Mouse (Mus musculus) layer of hippocampus, postnatal 10 days (tissue): Measurements from ENCODE around the gene Zfp316. TPM values are rescaled to one million over a fixed set of nuclear protein-coding genes. Genes with fewer than 3 reads are reported as not detected.

Source experiments
- DNase-seq, 2 experiments: peaks; one replicate each; pipeline ENCODE4 v3.0.0; 2021; ENCODE audit warnings: low spot score in 2 of 2
- total RNA-seq, 2 experiments: library from RNA; stranded (reverse); gene quantifications; 2 replicates each; pipeline ENCODE4 v1.2.3; 2021

Zfp316 gene
- total RNA-seq, 2 experiments from 2014 or later, result 21.8 to 24.4 TPM

DNA sequence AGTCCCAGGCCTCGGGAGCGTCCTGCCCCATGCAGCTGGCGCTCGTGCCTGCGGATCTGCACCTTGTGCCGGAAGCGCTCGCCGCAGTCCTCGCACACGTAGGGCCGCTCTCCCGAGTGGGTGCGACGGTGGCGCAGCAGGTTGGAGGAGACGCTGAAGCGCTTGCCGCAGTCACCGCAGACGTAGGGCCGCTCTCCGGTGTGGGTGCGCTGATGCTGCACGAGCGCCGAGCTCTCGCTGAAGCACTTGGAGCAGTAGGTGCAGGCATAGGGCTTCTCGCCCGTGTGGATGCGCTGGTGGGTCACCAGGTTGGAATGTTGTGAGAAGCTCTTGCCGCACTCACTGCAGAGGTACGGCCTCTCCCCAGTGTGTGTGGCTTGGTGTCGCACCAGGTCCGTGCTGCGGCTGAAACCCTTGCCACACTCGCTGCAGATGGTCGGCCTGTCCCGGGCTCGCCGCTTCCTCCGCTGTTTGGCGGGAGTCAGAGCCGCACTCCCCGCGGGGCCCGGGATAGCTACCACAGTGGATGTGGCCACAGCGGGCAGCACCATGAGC lies 18.0 kb upstream of the Zfp316 start:
- DNase-seq, result no peak

DNA sequence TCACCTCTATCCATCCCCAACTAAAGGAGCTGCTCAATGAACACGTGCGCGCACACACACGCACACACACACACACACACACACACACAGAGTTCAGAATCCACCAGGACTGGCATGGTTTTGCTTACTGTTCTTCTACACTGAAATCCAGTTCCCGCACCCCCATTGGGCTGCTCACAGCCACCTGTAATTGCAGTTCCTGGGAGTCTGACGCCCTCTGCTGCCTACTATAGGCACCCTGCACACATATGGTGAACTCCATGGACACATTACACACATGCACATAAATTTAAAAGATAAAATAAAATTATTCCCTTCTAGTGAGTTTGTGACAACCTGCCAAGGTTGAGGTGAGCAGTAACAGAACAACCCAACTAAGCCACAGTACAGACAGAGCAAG lies 14.9 kb upstream of the Zfp316 start:
- DNase-seq, result no peak

DNA sequence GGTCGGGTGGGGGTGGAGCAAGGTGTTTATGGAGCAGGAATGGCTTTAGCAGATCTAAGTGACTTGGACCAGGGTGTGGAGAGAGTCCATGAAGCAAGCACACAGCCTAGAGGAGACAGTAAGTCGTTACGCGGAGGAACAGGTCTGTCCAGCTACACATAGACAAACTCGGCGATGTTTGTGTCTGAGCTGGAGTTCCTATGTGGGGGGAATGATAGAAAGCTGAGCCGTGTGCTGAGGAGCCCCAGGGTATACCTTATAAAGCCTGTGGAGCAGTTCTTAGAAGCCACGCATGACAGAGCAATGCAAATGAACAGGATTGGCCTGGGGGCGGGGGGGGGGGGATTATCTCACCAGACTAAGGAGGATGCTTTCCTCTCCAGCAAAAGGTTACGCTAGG lies 9.4 kb upstream of the Zfp316 start:
- DNase-seq, result no peak

DNA sequence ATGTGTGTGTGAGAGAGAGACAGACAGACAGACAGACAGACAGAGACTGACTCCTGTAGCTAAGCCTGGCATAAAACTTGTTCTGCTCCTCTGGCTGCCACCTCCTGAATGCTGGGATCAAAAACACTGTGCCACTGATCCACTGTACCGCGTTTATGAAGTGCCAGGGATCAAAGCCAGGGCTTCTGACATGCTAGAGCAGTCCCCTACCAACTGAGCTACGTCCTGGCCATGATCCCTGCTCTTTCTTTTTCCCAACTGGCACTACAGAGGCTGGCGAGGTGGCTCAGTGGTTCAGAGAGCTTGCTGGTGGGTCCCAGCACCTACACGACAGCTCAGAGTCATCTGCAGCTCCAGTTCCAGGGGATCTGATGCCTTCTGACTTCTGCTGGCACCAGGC lies 5.9 kb upstream of the Zfp316 start:
- peak in 1 of 2 experiments; percentile 10 for DNase-seq

DNA sequence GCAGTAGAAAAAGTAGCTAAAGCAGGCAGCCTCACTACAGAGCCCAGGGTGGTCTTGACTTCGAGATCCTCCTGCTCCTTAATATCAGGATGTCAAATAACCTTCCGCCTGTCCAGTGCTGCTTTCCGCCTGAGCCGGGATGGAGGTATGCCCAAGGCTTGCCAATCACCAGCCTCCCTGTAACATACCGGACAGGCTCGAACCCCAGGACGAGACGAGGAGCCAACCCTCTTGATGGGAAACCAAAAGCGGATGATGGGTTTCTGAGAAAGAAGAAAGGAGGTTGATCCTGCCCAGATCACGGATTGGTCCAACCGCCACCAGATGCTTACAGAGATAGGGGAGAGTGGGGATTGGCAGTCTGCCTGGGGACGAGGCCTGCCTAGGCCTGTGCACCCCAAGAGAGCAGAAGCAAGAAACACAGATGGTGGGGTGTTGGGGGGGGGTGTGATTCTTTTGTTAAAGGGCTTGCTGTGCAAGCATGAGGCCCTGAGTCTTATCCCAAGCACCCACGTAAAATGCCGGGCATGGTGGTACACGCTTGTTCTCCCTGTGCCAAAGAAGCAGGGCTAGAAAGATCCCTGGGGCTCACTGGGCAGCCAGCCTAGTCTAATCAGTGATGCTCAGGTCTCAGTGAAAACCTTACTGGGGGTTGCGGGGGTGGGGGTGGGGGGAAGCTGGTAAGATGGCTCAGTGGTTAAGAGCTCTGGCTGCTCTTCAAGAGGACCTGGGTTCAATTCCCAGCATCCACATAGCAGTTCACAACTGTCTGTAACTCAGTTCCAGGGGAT lies 2.9 kb upstream of the Zfp316 start:
- peak in 1 of 2 experiments; percentile 21 for DNase-seq

DNA sequence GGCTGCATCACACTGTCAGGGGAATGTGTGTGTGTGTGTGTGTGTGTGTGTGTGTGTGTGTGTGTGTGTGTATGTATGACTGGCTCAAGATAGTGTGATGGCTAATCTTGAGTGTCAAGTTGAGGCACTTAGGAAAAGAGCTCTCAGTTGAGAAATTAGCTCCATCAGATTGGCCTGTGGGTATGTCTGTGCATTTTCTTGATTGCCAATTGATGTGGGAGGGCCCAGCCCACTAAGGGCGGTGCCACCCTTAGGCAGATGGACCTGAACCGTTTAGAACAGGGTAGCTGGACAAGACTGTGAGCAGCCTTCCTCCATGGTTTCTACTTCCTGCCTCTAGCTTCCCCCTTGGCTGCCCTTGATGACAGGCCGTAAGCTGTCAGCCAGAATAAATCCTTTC lies 2.3 kb upstream of the Zfp316 start:
- DNase-seq, result no peak

DNA sequence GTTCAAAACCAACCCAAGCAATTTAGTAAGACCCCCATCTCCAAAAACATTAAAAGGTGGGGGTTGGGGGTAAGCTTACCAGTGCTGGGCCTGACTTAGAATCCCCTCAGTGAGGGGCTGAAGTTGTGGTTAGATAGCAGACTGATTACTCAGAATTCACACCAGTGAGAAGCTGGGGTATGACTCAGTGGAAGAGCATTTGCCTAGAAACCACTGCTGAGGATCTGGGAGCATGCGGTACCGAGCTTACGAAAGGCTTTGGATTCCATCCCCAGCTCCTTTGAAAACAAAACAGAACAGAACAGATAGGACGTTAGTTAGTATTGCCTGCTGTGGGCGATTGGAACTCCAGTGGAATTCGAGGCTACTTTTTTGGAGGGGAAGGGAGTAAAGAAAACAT lies 1.8 kb upstream of the Zfp316 start:
- DNase-seq, result no peak

DNA sequence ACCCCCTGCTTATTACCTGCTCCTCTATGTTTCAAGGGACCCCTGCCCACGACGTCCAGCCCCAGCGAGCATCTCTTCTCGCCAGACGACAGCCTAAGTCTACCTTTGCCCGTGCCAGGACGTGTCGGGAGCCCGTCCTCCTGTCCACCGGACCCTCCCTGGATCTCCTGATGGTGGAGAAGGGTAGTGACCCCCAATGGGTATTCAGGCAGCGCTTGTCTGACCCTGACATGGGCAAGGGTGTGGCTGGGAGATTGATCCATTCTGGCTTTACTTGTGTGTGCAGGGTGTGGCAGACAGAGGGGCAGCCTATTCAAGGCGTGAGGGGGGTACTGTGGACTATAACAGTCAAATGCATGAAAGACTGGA lies 313 bp upstream of the Zfp316 start:
- DNase-seq, result no peak

DNA sequence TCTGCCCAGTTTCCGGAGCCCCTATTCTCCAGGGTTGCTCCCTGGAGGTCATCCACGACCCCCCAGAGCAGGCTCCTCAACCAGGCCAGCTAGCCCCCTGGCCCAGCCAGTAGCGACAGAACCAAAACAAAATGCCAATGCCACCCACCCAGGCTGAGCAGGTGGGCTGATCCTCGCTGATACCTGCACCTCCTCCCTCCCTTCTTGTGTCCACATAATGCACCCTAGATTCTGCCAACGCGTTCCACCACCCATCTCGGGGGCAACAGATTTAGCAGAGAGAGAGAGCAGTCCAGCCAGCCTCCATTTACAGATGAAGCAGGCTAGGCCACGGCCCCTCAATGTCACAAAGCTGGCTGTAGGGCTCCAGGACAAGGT lies 848 bp downstream of the Zfp316 start:
- no peak for DNase-seq

DNA sequence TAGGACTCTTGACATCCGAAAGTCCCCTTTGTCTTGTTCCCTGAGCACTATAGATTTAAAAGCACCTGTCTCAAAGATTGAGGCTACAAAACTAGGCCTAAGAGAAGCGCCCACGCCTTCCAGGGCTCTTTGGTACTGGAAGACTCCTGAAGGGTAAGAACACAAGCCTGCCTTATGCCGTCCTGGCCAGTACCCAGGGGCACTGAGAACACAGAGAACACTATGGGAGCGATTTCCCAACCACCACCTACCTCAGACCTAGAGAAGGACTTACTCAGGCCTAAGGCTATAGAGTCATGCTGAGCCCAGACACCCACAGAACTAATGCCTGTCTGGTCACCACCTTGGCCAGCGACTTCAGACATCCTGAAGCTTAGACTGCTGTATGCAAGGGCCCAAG lies 3.0 kb downstream of the Zfp316 start:
- DNase-seq, result no peak

DNA sequence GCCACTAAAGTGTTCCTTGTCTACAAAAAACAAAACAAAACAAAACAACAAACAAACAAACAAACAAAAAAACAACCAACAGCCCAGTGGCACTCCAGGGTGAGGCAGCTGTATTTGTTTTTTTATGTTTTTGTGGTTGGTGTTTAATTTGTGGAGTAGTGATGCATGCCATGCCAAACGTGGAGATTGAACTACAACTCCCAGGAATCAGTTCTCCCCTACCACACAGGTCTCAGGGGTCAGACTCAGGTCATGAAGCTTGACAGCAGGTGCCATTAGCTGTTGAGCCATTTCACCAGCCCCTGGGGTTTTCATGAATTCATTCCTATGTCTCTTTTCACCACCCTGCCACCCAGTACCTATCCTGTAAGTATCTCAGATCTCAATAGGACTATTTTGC lies 4.4 kb downstream of the Zfp316 start:
- no peak for DNase-seq

DNA sequence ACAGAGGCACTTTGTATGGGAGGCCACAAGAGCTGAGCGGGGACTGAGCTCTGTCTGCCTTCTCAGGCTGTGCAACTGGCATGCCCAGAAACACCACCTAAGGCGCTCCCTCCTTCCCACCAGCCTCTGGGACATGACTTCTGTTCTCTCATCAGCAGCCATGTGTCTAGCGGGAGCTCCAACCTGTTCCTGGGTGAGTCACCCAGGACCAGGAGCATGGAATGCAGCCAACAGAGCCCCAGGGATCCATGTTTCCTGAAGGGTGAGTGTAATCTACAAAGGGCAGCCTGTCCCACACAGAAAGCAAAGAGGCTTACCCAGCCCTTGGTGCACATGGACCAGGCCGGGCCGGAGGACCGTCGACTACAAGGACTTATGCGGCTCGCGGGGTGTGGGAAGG lies 5.1 kb downstream of the Zfp316 start:
- DNase-seq, result no peak

DNA sequence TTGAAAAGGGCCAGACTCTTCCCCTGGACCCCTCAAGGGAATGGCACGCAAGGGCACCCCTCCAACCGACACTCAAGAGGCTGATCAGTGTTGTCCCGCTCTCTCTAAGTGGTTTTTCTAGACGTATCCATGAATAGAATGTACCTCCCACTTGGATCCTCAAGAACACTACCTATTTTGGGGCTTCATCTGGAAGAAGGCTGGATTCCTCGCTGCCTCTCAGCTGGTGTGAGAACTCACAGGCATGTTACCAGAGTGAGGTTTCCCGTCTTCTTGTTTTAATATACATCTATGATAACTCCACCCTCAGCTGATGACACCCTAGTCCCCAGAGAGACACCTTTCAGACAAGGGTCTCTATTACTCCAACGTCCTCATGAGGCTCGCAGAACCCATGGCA lies 8.2 kb downstream of the Zfp316 start:
- no peak for DNase-seq

DNA sequence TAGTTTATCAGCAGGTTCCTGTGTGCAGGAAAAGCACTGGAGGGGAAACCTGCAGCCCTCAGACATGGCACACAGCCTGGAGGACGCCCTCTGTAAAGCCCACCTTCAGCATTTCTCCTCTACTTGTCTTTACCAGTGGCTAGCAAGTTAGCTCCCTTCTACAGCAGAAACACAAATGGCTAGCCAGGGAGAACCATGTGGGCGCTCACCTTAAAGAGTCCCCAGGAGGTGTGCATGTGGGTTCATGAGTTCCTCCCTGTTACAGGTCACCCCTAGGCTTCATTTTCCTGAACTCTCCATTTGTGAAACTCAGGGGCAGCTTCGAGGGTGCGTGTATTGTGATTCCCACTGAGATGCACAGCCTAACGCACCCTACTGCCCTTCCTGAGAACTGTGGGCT lies 14.0 kb downstream of the Zfp316 start:
- no peak for DNase-seq

DNA sequence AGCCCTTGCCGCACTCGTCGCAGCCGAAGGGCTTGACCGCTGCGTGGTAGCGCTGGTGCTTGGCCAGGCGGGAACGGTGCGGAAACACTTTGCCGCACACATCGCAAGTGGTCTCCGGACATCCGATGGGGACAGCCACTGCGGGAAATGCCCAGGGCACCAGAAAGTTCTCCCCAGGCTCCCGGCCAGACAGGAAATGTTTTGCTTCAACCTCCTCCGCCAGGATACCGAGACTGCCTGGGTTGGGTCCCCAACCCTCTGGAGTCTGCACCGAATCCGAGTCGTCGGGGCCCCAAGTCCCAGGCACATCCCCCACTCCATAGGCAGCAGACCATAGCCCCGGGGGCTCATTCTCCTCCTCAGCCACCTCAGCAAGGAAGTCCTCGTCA lies 14.7 kb downstream of the Zfp316 start:
- DNase-seq, result peak in 1 of 2 experiments; percentile 44

DNA sequence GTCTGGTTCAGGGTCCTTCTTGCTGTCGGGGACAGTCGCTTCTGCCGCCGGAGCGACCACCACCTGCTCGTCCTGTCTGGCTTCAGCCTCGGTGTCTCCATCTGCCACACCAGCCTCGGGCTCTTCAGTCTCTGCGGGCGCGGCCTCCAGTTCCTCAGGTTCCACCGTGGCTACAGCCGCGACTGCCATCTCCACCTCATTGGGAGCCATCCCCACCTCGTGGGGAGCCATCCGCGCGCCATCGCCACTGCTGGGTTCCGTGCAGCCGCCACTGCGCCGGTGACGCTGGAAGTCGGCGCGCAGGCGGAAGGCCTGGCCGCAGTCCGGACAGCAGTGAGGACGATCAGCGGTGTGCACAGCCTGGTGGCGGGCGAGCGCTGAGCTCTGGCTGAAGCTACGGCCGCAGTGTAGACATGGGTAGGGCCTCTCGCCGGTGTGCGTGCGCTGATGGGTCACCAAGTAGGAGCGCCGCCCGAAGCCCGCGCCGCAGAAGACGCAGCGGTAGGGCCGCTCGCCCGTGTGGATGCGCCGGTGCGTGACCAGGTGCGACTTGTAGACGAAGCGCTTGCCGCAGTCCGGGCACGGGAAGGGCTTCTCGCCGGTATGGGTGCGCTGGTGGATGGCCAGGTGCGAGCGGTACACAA lies 15.2 kb downstream of the Zfp316 start:
- DNase-seq, result peak; percentile 30 to 46

DNA sequence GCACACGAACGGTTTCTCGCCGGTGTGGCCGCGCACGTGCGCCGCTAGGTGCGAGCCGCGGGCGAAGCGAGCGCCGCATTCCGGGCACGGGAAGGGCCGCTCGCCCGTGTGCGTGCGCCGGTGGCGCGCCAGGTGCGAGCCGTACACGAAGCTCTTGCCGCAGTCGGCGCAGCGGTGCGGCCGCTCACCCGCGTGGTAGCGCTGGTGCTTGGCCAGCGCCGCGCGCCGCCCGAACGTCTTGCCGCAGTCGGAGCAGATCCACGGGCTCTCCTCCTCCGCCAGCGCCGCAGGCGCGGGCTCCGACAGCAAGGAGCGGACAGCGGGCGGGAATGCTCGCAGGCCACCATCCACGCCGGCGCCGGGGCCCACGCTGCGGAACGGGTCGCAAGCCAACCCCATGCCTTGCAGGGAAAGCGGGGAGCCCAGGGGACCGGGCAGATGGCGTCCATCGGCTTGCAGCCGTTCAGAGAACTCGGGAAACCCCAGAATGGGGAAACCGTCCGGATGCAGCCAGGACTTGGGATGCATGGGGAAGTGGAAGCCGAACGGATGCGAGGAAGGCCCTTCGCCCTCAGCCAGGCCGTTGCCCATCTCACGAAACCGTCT lies 15.8 kb downstream of the Zfp316 start:
- DNase-seq, result peak; percentile 36 to 54

DNA sequence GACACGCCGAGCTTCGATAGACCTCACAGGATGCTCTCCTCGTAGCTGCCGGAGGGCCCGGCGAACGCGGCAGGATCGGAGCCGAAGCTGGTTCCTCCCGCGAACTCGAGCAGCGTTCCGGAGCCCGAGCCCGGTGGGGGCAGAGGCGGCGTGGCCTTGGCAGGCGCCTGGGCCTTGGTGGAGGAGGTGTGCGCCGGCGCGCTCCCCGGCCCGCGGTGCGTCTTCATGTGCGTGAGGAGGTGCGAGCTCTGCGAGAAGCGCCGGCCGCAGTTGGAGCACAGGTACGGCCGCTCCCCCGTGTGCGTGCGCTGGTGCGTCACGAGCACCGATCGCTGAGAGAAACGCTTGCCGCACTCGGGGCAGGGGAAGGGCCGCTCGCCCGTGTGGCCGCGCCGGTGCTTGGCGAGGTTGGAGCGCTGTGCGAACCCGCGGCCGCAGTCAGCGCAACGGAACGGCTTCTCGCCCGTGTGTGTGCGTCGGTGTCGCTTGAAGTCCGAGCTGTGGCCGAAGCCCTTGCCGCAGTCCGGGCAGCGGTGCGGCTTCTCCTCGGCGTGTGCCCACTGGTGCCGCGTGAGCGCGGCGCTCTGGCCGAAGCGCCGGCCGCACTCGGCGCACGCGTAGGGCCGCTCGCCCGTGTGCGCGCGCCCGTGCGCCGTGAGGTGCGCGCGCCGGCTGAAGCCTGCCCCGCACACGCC lies 16.5 kb downstream of the Zfp316 start:
- peak; percentile 32 to 47 for DNase-seq

DNA sequence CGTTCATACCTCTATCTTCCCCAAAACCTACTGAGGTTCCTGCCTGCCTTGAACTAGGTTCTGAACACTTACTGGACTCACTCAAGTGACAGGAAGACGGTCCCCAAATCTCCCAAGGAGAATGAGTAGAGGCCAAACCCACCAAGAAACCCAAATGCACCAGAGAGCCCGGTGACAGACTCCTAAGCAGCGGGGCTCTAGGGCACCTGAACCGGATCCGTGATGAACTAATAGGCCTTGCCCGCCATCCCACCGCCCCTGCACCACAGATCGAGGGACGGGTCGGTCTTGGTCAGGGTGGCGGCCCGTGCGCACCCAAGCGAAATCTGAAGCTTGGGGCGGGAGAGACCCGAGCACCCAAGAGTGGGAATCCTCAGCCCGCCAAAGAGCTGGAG lies 17.0 kb downstream of the Zfp316 start:
- no peak for DNase-seq

DNA sequence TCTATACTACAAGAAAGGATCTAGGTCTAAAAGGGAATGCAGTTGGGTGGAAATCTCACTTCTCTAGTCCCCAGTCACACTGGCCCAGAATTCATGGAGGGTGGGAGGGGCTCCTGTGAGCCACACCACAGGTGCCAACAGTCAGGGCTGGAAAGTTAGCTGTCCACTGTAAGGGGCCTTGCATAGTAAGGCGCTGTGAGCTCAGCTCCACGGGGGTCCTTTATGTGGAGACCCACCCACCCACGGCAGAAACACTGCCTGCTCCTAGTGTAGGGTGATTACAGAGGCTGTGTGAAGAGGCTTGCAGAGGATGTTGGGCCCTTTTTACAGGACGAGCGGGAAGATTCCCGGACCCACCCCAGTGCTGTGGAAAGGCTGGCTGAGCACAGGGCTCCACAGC lies 17.8 kb downstream of the Zfp316 start:
- DNase-seq, result no peak

DNA sequence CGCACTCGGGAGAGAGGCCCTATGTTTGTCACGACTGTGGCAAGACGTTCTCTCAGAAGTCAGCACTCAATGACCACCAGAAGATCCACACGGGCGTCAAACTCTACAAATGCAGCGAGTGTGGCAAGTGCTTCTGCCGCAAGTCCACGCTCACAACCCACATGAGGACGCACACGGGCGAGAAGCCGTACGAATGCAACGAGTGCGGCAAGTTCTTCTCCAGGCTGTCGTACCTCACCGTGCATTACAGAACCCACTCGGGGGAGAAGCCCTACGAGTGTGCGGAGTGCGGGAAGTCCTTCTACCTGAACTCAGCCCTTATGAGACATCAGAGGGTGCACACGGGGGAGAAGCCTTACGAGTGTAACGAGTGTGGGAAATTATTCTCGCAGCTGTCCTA lies 24.9 kb downstream of the Zfp316 start:
- DNase-seq, result no peak

DNA sequence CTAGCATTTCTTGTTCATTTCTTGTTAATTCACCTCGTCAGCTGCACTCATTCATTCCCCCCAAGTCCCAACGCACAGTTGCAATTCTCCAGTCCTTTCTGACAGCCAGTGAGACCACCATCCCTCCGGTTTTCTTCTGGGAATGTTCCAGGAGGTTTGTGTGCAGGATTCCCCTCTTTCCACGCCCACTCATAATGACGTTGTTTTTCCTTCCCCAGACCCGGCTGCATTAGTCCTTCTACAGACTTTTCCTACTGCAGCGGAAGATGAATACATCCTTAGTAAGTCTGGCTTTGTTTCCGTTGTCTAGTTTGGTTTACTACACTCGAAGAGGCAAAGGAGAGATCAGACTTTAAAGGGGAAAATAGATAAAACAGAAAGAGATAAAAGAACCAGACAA lies 33.8 kb downstream of the Zfp316 start:
- no peak for DNase-seq
